Mouse (Mus musculus): ENCODE data around the gene Mcu. TPM values are rescaled to one million over a fixed set of nuclear protein-coding genes. Genes with fewer than 3 reads are reported as not detected.

The Mcu gene
- total RNA-seq, 1 experiment from 2014 or later: 17.7 TPM

DNA sequence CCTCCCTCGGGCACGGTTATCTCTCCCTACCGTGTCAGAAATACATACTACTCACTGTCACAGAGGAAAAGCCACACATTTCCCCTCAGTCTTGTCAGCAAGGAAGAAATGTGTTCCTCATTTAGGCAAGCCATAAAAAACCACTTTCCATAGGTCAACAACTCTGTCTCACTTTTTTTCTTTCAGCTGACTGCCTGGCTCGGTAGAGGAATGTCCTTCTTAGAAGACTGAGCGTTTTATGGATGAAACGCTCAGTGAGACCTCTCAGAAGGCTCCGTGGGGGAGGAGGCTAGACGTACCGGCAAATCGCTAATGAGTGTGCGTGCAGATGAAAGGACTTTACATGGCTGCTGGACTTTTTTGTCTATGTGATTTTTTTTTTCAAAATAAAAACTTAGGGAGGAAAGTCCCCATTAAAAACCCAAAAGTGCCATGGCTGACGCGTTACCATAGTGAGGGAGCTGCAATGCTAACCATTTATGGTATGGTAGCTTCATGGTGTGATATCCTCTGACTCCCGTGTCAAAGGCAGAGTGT is 105.0 kb downstream of the Mcu start:
- ATAC-seq (ENCODE audit: extremely low read depth, insufficient number of reproducible peaks, low FRiP score, poor library complexity, severe bottlenecking): no peak

DNA sequence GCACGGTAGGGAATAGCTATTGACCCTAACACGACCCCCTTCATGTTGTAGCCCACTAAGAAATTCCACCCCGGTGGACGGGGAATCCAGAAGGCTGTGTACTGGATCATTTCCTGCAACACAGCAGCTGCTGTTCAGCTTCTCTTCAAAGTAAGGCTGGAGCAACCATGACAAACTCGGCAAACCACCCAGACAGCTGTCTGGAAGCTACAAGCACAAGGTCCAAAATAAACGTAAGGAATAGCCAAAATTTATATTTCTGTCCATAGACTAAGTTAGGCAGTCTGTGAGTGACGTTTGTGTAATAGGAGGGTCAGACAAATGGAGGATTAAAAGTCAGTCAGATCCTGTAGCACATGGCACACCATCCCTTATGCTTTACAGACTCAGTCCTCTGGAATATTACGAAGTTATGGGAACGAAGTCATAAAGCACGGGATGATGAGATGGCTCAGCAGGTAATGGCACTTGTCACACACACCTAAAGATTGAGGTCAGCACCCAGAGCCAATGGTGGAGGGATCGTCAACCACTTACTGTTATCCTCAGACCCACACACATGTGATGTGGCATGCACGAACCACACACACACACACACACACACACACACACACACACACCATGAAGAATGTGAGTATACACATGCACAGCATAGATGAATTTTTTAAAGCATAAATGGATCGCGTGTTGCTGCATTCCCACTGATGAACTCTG is 105.6 kb downstream of the Mcu start:
- no peak for ATAC-seq (ENCODE audit: extremely low read depth, insufficient number of reproducible peaks, low FRiP score, poor library complexity, severe bottlenecking)

- no peak for ATAC-seq (ENCODE audit: extremely low read depth, insufficient number of reproducible peaks, low FRiP score, poor library complexity, severe bottlenecking)
Observed at GRCm38 (mm10) chr10:59509197-59509596, 107.3 kb downstream of the Mcu start.

DNA sequence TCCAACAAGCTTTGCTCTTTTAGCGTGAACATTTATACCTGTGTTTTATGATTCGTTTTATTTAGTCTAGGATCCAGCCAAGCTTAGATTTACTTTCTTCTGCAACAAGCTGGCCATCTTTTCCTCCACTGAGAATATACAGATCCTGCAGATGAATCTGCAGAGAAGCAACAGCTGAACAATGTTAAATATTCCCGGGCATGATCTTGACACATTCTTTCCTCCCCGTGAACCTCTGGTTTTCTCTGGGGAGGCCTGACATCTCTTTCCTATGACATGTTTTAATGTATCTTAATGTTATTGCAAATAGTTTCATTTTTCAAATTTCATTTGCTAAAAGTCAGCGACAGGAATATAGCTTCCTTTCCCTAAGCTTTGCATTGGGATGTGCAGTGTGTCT is 109.8 kb downstream of the Mcu start:
- ATAC-seq (ENCODE audit: extremely low read depth, insufficient number of reproducible peaks, low FRiP score, poor library complexity, severe bottlenecking): no peak

DNA sequence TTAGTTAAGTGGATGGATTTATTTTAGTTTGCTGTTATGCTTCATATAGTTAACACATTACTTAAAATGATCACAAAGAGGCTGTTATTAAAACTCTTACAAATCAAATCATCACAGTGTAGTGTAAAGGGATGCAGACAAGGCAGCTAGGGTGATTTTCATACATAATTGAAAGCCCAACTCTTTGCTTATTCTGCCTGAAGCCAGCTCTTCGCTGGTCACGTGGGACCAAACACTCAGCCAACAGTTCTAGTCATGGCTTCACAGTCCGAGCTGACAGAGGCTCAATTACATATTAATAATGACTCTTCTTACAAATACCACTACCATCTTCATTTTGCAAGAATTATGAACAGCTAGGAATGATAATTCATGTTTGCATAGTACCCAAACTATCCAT is 112.2 kb downstream of the Mcu start:
- ATAC-seq (ENCODE audit: extremely low read depth, insufficient number of reproducible peaks, low FRiP score, poor library complexity, severe bottlenecking): no peak

GRCm38 (mm10) chr10:59503433-59504210 is 112.9 kb downstream of the Mcu start:
- ATAC-seq (ENCODE audit: extremely low read depth, insufficient number of reproducible peaks, low FRiP score, poor library complexity, severe bottlenecking): no peak

- ATAC-seq (ENCODE audit: extremely low read depth, insufficient number of reproducible peaks, low FRiP score, poor library complexity, severe bottlenecking): no peak
Observed at GRCm38 (mm10) chr10:59502381-59502780, 114.1 kb downstream of the Mcu start.

DNA sequence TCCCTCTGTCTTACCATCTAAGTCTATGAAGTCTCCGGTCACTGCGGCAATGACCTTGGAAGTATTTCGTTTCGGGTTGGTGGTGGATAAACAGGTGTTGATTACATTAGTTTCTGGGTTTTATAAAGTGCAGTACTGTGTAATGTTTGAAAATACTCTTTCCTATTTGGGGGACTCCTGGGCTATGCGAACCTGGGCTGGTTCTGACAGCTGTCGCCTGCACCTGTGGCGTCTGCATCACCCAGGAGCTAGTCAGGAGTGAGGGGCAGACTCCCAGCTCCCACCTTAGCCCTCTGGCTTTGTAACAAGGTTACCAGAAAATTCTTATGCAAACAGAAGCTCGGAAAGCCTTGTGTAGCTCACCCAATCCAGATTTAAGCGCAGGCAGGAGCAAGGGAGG is 114.7 kb downstream of the Mcu start:
- no peak for ATAC-seq (ENCODE audit: extremely low read depth, insufficient number of reproducible peaks, low FRiP score, poor library complexity, severe bottlenecking)

GRCm38 (mm10) chr10:59500225-59500624 is 116.3 kb downstream of the Mcu start:
- ATAC-seq (ENCODE audit: extremely low read depth, insufficient number of reproducible peaks, low FRiP score, poor library complexity, severe bottlenecking): no peak

DNA sequence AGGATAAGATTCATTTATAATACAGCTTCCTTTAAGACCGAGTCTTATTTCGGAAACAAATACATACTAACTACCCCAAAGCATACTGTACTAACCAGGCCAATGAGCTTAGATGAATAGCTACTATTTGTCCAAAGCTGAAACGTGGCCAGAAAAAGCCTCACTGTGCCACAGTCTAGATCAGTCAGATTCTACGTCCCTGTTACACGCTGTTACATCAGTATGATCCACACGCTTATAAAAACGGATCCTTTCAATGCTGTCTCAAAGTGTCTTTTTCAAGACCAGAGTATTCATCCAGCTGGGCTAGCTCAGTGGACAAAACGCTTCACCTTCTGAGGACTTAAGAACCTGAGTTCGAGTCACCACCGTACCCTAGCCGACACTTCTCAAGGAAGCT is 119.5 kb downstream of the Mcu start:
- ATAC-seq (ENCODE audit: extremely low read depth, insufficient number of reproducible peaks, low FRiP score, poor library complexity, severe bottlenecking): no peak

GRCm38 (mm10) chr10:59494917-59495316 is 121.6 kb downstream of the Mcu start:
- no peak for ATAC-seq (ENCODE audit: extremely low read depth, insufficient number of reproducible peaks, low FRiP score, poor library complexity, severe bottlenecking)

DNA sequence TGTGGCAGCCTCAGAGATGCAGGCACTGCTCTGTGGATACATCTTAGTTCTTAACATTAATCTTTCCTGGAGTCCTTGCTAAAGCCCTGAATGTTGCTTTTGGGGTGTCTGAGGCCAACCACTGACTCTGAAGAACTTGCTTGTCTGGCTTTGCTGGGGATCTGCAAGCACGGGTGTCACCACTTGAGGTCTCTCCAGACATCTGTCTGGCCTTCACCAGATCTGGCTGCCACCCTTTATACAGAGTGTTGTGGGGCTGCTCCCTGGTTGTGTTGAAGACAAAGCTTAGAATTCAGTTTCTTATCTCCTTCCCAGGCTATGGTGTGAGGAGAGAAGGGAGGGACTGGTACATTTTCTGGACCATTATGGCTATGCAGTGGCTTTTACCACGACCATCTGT is 122.4 kb downstream of the Mcu start:
- no peak for ATAC-seq (ENCODE audit: extremely low read depth, insufficient number of reproducible peaks, low FRiP score, poor library complexity, severe bottlenecking)

- ATAC-seq (ENCODE audit: extremely low read depth, insufficient number of reproducible peaks, low FRiP score, poor library complexity, severe bottlenecking): no peak
Observed at GRCm38 (mm10) chr10:59490920-59491319, 125.6 kb downstream of the Mcu start.

- no peak for ATAC-seq (ENCODE audit: extremely low read depth, insufficient number of reproducible peaks, low FRiP score, poor library complexity, severe bottlenecking)
Observed at GRCm38 (mm10) chr10:59489411-59489810, 127.1 kb downstream of the Mcu start.

DNA sequence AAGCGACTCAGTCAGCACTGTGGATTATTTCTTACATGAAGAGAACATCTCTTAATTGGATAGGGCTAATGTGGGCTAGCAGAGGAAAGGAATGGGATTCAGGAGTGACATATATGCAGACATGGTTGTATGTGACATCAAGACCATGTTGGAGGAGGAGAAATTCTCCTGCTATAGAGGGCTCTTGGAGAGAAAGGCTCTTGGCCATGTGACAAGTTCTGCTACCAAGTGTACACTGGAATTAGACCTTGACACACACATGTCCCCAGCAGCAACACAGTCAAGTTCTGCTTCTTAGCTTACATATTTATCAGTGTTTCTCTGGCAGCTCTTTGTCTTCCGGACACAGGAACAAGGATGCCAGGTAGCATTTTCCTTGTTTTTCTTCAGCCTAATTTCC is 129.1 kb downstream of the Mcu start:
- no peak for ATAC-seq (ENCODE audit: extremely low read depth, insufficient number of reproducible peaks, low FRiP score, poor library complexity, severe bottlenecking)

GRCm38 (mm10) chr10:59484318-59484717 is 132.2 kb downstream of the Mcu start:
- ATAC-seq (ENCODE audit: extremely low read depth, insufficient number of reproducible peaks, low FRiP score, poor library complexity, severe bottlenecking): no peak

- ATAC-seq (ENCODE audit: extremely low read depth, insufficient number of reproducible peaks, low FRiP score, poor library complexity, severe bottlenecking): no peak
Observed at GRCm38 (mm10) chr10:59481381-59481780, 135.1 kb downstream of the Mcu start.

GRCm38 (mm10) chr10:59470451-59470850 is 146.0 kb downstream of the Mcu start:
- no peak for ATAC-seq (ENCODE audit: extremely low read depth, insufficient number of reproducible peaks, low FRiP score, poor library complexity, severe bottlenecking)

DNA sequence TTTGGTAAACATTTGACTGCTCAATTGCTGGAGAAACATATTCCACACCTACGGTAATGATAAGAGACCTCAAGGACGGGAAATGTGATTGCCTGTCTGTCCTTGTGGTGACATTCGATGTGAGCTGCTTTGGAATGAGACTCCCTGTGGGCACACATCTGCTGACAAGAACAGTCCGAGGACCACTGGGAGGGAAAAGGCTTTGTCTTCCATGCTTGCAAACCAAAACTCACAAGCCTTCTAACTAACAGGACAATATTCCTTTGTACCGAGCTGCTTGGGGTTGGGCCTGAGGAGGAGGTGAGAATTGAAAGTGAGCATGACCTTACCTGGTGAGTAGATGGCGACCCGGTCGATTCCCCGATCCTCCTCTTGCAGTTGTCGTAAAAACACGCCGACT is 149.2 kb downstream of the Mcu start:
- ATAC-seq (ENCODE audit: extremely low read depth, insufficient number of reproducible peaks, low FRiP score, poor library complexity, severe bottlenecking): no peak

- ATAC-seq (ENCODE audit: extremely low read depth, insufficient number of reproducible peaks, low FRiP score, poor library complexity, severe bottlenecking): no peak
Observed at GRCm38 (mm10) chr10:59466626-59467025, 149.9 kb downstream of the Mcu start.
